Mouse (Mus musculus): ENCODE data around the gene Gm9844. TPM values are rescaled to one million over a fixed set of nuclear protein-coding genes. Genes with fewer than 3 reads are reported as not detected.
A peak's percentile ranks its signal among the peaks of the same experiment; 100 is the strongest.

The Gm9844 gene
- total RNA-seq, 4 experiments from 2014 or later, result not detected

GRCm38 (mm10) chr7:24901114-24901513 is 39.1 kb downstream of the Gm9844 start:
- DNase-seq (ENCODE audit: low spot score), result no peak

- DNase-seq (ENCODE audit: low spot score), result no peak
Measured at GRCm38 (mm10) chr7:24901842-24902241, 39.8 kb downstream of the Gm9844 start.

GRCm38 (mm10) chr7:24902264-24902629 is 40.2 kb downstream of the Gm9844 start:
- DNase-seq (ENCODE audit: low spot score), result no peak

- DNase-seq (ENCODE audit: low spot score), result peak; percentile 59
Measured at GRCm38 (mm10) chr7:24902630-24903443, 40.8 kb downstream of the Gm9844 start, which contains the start of gene Arhgef1. Gene Arhgef1, plus strand, starts transcription at chr7:24902912.

GRCm38 (mm10) chr7:24903444-24903825 is 41.4 kb downstream of the Gm9844 start:
- DNase-seq (ENCODE audit: low spot score), result no peak

GRCm38 (mm10) chr7:24904070-24904483 is 42.1 kb downstream of the Gm9844 start:
- DNase-seq (ENCODE audit: low spot score), result peak; percentile 97

- DNase-seq (ENCODE audit: low spot score), result no peak
Measured at GRCm38 (mm10) chr7:24904936-24905335, 42.9 kb downstream of the Gm9844 start.

GRCm38 (mm10) chr7:24906551-24906950 is 44.5 kb downstream of the Gm9844 start:
- no peak for DNase-seq (ENCODE audit: low spot score)

- DNase-seq (ENCODE audit: low spot score), result no peak
Measured at GRCm38 (mm10) chr7:24907211-24907748, 45.3 kb downstream of the Gm9844 start.

Other genes starting within 250 kb of the Gm9844 start
- not detected for gene Lypd3, start 225.7 kb upstream of the Gm9844 start, total RNA-seq (2022)
- gene Tex101, start 185.5 kb upstream of the Gm9844 start, total RNA-seq (2022), result not detected
- not detected for gene BC049730, start 153.0 kb upstream of the Gm9844 start, total RNA-seq (2022)
- gene Gm4763, start 135.3 kb upstream of the Gm9844 start, total RNA-seq (2022), result not detected
- 1 to 10 TPM in 1 of 4 experiments, not detected in 3; 1.6 TPM for gene Cd177, start 101.9 kb upstream of the Gm9844 start, total RNA-seq (2022)
- gene Ceacam10, start 85.0 kb upstream of the Gm9844 start, total RNA-seq (2022), result not detected
- not detected for gene Lypd4, start 7.7 kb downstream of the Gm9844 start, total RNA-seq (2022)
- not detected for gene Dmrtc2, start 7.8 kb downstream of the Gm9844 start, total RNA-seq (2022)
- 100 to 1,000 TPM; 468 to 567 (median 530) TPM for gene Rps19, start 22.2 kb downstream of the Gm9844 start, total RNA-seq (2022)
- gene Cd79a, start 35.2 kb downstream of the Gm9844 start, total RNA-seq (2022), result 1 to 10 TPM in 1 of 4 experiments, under 1 TPM in 3; 0.35 to 2.1 (median 0.66) TPM
- gene Arhgef1, start 40.7 kb downstream of the Gm9844 start, total RNA-seq (2022), result 10 to 100 TPM; 31.8 to 45.5 (median 43.8) TPM
- gene Gm4881, start 82.3 kb downstream of the Gm9844 start, total RNA-seq (2022), result not detected
- 100 to 1,000 TPM; 297 to 375 (median 324) TPM for gene Rabac1, start 110.5 kb downstream of the Gm9844 start, total RNA-seq (2022)
- 1 to 10 TPM in 2 of 4 experiments, under 1 TPM in 2; 0.60 to 3.3 (median 1.3) TPM for gene Atp1a3, start 143.7 kb downstream of the Gm9844 start, total RNA-seq (2022)
- 1 to 10 TPM; 3.7 to 4.5 (median 3.8) TPM for gene Grik5, start 210.1 kb downstream of the Gm9844 start, total RNA-seq (2022)
- gene Zfp574, start 210.4 kb downstream of the Gm9844 start, total RNA-seq (2022), result 10 to 100 TPM in 1 of 4 experiments, 1 to 10 TPM in 3; 7.9 to 10.0 (median 9.0) TPM

Measured in heart, adult 8-10 months (tissue).